Mouse (Mus musculus): ENCODE data around the gene Arsa. TPM values are rescaled to one million over a fixed set of nuclear protein-coding genes. Genes with fewer than 3 reads are reported as not detected.

The Arsa gene
- polyA plus RNA-seq, 1 experiment from 2014 or later: 19.8 TPM

DNA sequence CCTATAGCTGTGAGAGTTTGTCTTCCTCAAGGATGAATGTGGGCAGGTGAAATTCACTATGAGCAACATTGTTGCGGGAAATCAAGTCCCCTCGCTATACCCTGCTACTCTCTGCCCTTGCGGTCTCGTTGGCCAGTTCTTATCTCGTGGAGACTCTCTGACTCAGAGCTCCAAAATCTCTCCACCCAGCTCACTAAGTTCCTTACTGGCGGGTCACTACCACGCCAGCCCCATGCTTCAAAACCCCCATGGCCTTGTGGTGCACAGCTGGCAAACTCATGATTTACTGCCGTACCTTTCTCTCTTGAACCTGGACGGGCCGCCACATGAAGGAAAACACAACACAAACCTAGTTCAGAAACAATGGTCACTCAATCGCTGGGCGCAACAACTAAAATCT is 11.0 kb upstream of the Arsa start:
- no peaks in the 10 kb centered on the region; the same call in 1 of the 2 replicates for H3K9me3 ChIP-seq (replicated peaks)
- no peak overlapping the region for H3K4me3 ChIP-seq
- WGBS: 82% methylated on average over 12 of the region's 12 CpGs
- no peaks in the 10 kb centered on the region for H3K36me3 ChIP-seq
- no peaks in the 10 kb centered on the region for H3K27me3 ChIP-seq
- no peak overlapping the region for H3K9ac ChIP-seq
- no peak for ATAC-seq (ENCODE audit: low FRiP score)
- no peak overlapping the region for H3K27ac ChIP-seq
- no peak overlapping the region for H3K4me2 ChIP-seq (replicated peaks)
- H3K4me1 ChIP-seq: no peaks in the 10 kb centered on the region

DNA sequence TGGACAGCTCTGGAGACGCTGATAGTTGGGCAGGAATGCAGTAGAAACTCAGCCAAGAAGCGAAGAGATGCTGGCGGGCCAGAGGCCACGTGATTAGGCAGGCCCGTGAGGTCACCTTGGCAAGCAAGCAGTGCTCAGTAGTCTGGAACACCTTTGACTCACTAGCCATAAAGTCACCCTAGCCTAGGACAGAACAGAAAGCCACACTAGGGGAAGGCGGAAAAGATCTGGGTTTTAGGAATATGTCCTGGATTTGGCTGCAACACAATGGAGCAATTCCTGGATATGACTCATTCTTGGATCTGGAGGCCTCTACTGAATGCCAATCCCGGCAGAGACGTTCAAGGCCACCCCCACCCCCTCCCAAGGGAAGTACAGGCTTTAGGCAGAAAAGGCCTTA is 3.4 kb upstream of the Arsa start:
- Histone ChIP-seq H3K27me3 (no peaks in the 10 kb centered on the region), H3K4me3 (no peak overlapping the region), H3K36me3 (no peaks in the 10 kb centered on the region), H3K9me3 (replicated peaks) (no peaks in the 10 kb centered on the region), H3K27ac (no peak overlapping the region), H3K4me1 (peaks cover 2% of the 10 kb centered on the region), H3K4me2 (replicated peaks) (no peak overlapping the region), H3K9ac (no peak overlapping the region)
- WGBS: 82% methylated on average over 8 of the region's 8 CpGs
- ATAC-seq (ENCODE audit: low FRiP score): no peak

DNA sequence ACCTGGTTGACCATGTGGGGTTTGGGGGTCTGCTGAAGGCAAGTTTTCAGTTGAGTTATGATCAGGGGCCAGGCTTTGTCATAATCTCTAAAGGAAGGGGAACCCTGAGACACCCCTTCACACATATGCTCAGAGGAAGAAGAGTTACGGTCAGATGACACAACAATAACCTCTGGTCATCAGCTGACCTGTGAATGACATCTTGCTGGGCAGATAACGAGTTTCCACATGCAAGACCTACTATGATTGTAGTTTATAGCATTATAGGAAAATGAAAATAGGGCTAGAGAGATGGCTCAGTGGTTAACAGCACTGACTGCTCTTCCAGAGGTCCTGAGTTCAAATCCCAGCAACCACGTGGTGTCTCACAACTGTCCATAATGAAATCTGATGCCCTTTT is 1.4 kb upstream of the Arsa start:
- H3K9ac ChIP-seq: no peak overlapping the region
- 90% methylated on average over 3 of the region's 3 CpGs for WGBS
- no peaks in the 10 kb centered on the region for H3K27me3 ChIP-seq
- H3K4me3 ChIP-seq: no peak overlapping the region
- no peak overlapping the region for H3K27ac ChIP-seq
- H3K36me3 ChIP-seq: no peaks in the 10 kb centered on the region
- H3K4me1 ChIP-seq: peaks cover 9% of the 10 kb centered on the region
- no peak overlapping the region for H3K4me2 ChIP-seq (replicated peaks)
- ATAC-seq (ENCODE audit: low FRiP score): no peak
- no peaks in the 10 kb centered on the region for H3K9me3 ChIP-seq (replicated peaks)

DNA sequence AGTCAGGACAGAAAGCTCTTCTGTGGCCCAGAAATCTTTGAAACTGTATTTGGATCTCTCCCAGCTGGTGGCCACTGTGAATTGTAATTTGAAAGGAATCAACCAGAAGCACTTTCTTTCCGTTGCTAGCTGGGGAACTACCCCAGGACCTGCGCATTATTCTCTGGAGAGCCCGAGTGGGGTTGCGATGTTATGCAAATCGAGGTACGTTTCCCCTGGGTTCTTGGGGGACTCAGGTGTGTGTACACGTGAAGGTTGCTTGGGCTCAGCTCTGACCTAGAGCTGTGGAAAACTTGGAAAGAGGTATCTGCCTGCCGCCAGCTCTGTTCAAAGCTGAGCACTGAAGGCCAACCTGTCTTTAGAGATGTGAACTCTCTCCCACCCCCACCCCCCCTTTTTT is 581 bp upstream of the Arsa start:
- no peak overlapping the region for H3K27ac ChIP-seq
- no peaks in the 10 kb centered on the region for H3K36me3 ChIP-seq
- peaks cover 9% of the 10 kb centered on the region for H3K4me1 ChIP-seq
- 44% methylated on average over 8 of the region's 8 CpGs for WGBS
- H3K4me3 ChIP-seq: no peak overlapping the region
- H3K9ac ChIP-seq: no peak overlapping the region
- no peak for ATAC-seq (ENCODE audit: low FRiP score)
- no peak overlapping the region for H3K4me2 ChIP-seq (replicated peaks)
- H3K9me3 ChIP-seq (replicated peaks): no peaks in the 10 kb centered on the region
- no peaks in the 10 kb centered on the region for H3K27me3 ChIP-seq

DNA sequence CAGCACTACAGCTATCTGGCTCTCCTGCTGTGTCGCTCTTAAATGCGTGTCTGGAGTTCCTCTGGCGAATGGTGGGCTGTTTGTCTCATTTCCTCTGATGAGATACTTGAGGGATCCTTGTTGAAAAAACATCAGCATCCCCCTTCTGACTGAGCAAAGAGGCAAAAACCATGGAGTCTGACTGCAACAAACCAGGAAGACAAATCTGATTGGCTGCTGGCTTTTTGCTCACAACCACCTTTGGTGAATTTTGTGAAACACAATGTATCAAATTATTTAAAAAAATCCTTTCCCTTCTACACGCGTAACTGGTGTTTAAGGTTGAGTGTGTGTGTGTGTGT is 780 bp downstream of the Arsa start:
- Histone ChIP-seq H3K4me3 (peak overlapping the region; percentile 50), H3K27ac (peak overlapping the region; percentile 68), H3K36me3 (no peaks in the 10 kb centered on the region), H3K4me1 (peaks cover 9% of the 10 kb centered on the region), H3K9ac (peak overlapping the region; percentile 70), H3K4me2 (replicated peaks) (peak overlapping the region; percentile 77), H3K27me3 (no peaks in the 10 kb centered on the region), H3K9me3 (replicated peaks) (no peaks in the 10 kb centered on the region)
- 6% methylated on average over 5 of the region's 5 CpGs for WGBS
- ATAC-seq (ENCODE audit: low FRiP score): no peak

DNA sequence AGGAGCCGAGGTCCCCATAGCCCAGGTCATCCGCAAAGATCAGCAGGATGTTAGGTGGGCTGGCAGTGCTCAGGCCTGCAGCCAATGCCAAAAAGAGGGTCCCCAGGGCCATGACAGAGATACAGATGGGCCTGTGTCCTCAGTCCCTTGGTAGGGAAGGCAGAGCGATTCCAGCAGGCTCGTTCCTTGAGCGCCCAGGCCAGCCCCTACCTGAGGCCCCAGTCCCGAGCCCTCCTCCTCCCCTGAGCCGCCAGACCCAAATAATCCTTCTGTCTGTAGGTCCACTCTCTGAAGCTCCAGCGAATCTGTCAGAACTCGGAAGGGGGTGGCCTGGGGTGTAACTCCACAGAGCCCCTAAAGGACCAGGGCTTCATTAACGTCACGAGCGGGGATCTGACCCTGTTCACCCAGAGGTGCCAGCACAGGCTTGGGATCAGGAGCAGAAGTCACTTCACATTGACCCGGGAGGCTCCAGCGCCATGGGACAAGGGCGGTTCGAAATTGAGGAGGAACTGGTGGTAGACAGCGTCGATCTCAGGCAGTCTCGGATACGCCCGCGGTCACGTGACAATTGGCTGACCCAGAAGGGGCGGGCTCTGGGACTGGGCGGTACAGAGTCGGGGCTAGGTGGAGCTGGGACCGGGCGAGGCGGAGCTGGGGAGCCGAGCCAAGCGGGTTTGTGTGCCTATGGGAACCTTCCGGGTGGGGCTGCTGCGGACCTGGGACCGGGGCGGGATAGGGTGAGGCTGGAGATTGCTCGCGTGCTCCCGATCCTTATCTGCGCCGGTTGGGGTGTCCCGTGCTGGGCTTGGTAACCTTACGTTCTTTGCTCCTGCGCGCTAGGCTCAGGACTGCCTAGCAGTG is 1.4 kb downstream of the Arsa start:
- Histone ChIP-seq H3K9ac (peak overlapping the region; percentile 70), H3K4me3 (peak overlapping the region; percentile 50), H3K27me3 (no peaks in the 10 kb centered on the region), H3K36me3 (no peaks in the 10 kb centered on the region), H3K27ac (peak overlapping the region; percentile 68), H3K4me2 (replicated peaks) (peak overlapping the region; percentile 77), H3K4me1 (peaks cover 9% of the 10 kb centered on the region), H3K9me3 (replicated peaks) (no peaks in the 10 kb centered on the region)
- ATAC-seq (ENCODE audit: low FRiP score): peak; percentile 97
- WGBS: 7% methylated on average over 44 of the region's 44 CpGs

DNA sequence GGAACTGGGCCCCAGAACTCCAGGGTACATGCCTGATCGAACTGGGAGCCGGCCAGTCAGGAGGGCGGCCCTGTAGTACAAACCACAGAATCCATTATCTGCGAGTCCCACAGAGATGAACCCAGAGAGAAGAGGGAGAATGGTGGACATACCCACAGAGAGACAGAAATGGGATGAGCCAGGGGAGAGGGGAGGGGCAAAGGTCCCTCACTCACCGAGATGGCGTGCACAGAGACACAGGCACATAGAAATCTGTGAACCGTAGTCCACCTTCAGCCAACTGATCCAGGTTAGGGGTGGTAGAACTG is 2.0 kb downstream of the Arsa start:
- H3K36me3 ChIP-seq: no peaks in the 10 kb centered on the region
- H3K27me3 ChIP-seq: no peaks in the 10 kb centered on the region
- peak overlapping the region; percentile 77 for H3K4me2 ChIP-seq (replicated peaks)
- H3K9me3 ChIP-seq (replicated peaks): no peaks in the 10 kb centered on the region
- peaks cover 9% of the 10 kb centered on the region for H3K4me1 ChIP-seq
- ATAC-seq (ENCODE audit: low FRiP score): peak; percentile 5; the same call in 1 of the 2 replicates
- H3K27ac ChIP-seq: no peak overlapping the region
- WGBS: 84% methylated on average over 7 of the region's 7 CpGs
- peak overlapping the region; percentile 70 for H3K9ac ChIP-seq
- H3K4me3 ChIP-seq: peak overlapping the region; percentile 50

DNA sequence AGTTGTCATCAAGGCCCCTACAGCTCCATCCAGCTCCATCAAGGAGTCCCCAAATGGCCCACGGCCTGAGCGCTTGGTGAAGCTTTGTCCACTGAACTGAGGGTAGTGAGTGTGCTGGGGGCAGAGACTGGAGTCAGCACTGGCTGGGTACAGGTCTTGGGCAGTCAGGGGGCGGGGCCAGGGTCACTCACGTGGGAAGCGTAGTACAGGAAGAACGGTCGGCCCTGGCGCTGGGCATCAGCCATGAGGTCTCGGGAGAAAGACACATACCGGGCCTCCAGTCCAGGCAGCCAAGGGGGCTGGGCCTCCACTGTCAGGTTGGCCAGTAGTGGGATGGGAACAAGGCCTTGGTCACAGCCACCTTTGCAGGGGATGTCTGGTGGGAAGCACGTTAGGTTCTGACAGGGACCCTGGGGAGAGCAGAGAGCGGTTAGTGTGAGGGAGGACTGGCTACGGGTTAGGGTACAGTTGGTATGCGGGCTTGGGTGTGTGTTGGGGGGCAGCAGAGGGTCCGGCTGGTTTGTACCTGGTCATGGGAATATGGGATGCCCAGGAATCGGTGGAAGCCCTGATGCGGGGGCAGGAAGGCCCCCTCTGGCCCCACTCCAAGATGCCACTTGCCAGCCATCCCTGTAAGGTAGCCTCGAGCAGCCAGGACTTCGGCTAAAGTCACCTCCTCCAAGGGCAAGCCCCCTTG is 2.5 kb downstream of the Arsa start:
- H3K9ac ChIP-seq: no peak overlapping the region
- no peaks in the 10 kb centered on the region for H3K27me3 ChIP-seq
- 92% methylated on average over 19 of the region's 19 CpGs for WGBS
- peaks cover 9% of the 10 kb centered on the region for H3K4me1 ChIP-seq
- no peak for ATAC-seq (ENCODE audit: low FRiP score)
- H3K36me3 ChIP-seq: no peaks in the 10 kb centered on the region
- peak overlapping the region; percentile 77; the same call in 1 of the 2 replicates for H3K4me2 ChIP-seq (replicated peaks)
- H3K4me3 ChIP-seq: no peak overlapping the region
- H3K27ac ChIP-seq: no peak overlapping the region
- H3K9me3 ChIP-seq (replicated peaks): no peaks in the 10 kb centered on the region

DNA sequence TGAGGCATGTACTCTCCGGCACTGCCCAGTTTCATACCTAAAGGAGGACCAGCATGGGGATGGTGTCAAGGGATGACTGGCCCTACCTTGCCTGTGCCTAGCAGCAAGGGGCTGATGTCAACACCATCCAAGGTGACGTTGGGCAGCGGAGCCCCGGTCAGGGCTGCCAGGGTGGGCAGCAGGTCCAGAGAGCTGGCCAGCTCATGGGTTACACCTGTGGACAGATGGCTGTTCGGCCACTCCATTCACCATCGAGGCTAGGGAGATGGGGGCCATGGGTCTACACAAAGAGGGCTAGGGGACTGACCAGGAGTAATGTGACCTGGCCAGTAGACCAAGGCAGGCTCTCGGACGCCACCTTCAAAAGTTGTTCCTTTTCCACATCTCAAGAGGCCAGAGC is 3.3 kb downstream of the Arsa start:
- H3K4me1 ChIP-seq: peaks cover 9% of the 10 kb centered on the region
- no peaks in the 10 kb centered on the region for H3K36me3 ChIP-seq
- H3K4me3 ChIP-seq: no peak overlapping the region
- no peaks in the 10 kb centered on the region for H3K9me3 ChIP-seq (replicated peaks)
- H3K27ac ChIP-seq: no peak overlapping the region
- no peaks in the 10 kb centered on the region for H3K27me3 ChIP-seq
- ATAC-seq (ENCODE audit: low FRiP score): no peak
- 99% methylated on average over 8 of the region's 8 CpGs for WGBS
- H3K4me2 ChIP-seq (replicated peaks): no peak overlapping the region
- no peak overlapping the region for H3K9ac ChIP-seq

DNA sequence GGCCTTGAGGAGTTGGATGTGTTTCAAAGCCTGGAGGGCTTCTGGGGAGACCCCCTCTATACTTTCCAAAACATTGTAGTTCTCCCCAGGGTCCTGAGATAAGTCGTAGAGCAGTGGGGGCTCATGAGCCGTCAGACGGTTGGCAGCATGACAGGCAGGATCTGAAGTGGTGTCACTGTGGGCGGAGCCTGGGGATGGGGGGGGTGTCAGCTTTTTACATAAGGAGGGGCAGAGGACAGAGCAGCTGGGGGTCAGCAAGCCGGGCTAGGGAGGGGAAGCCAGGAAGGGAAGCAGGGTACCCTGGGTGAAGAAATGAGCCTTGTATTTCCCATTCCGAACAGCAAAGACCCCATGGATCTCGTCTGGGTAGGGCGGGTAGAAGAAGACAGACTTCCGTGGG is 3.9 kb downstream of the Arsa start:
- H3K36me3 ChIP-seq: no peaks in the 10 kb centered on the region
- 88% methylated on average over 9 of the region's 9 CpGs for WGBS
- H3K27ac ChIP-seq: no peak overlapping the region
- no peak for ATAC-seq (ENCODE audit: low FRiP score)
- H3K9ac ChIP-seq: no peak overlapping the region
- H3K9me3 ChIP-seq (replicated peaks): no peaks in the 10 kb centered on the region
- no peaks in the 10 kb centered on the region for H3K27me3 ChIP-seq
- H3K4me1 ChIP-seq: peaks cover 9% of the 10 kb centered on the region
- H3K4me2 ChIP-seq (replicated peaks): no peak overlapping the region
- H3K4me3 ChIP-seq: no peak overlapping the region

DNA sequence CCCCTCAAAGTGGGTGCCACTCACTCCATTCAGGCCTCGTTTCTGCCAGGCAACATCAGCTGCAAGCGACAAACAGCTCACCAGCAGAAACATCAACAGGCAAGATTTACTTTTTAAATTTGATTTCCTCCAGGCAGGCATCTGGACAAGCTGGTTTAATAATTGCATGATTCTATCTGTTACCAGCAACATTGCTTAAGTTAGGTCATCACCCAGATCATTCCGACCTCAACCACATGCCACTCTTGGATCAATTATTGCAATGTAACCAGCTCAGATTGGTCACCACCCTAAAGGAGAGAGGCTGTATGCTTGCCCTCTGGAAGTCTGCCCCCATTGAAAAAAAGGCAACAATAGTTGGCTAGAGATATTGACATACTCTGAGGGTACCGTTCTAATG is 5.7 kb downstream of the Arsa start:
- H3K4me2 ChIP-seq (replicated peaks): no peak overlapping the region
- no peaks in the 10 kb centered on the region for H3K36me3 ChIP-seq
- peaks cover 9% of the 10 kb centered on the region for H3K4me1 ChIP-seq
- H3K9ac ChIP-seq: no peak overlapping the region
- H3K27me3 ChIP-seq: no peaks in the 10 kb centered on the region
- no peak for ATAC-seq (ENCODE audit: low FRiP score)
- H3K9me3 ChIP-seq (replicated peaks): no peaks in the 10 kb centered on the region
- no peak overlapping the region for H3K4me3 ChIP-seq
- no peak overlapping the region for H3K27ac ChIP-seq
- WGBS: 91% methylated on average over 4 of the region's 4 CpGs

DNA sequence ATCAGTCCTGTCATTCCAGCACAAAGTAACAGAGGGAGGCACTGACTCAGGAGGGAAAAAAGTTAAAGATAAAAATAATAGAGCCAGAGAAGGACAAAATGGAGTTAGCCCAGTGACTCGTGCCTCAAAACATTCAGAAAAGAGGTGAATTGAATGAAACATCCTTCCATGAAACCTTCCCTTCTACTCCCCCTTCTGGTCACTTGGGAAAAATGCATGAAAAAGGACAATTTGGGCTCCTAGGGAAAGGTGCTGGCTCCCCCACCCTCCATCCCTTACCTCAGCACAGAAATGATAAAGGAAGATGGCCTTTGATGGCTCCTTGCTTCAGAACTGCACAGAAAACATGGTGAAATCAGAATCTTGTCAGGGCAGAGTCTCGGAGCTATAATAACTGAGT is 8.6 kb downstream of the Arsa start:
- ATAC-seq (ENCODE audit: low FRiP score): no peak
- H3K27ac ChIP-seq: no peak overlapping the region
- no peaks in the 10 kb centered on the region for H3K27me3 ChIP-seq
- 37% methylated on average over 2 of the region's 2 CpGs for WGBS
- H3K9ac ChIP-seq: no peak overlapping the region
- H3K4me2 ChIP-seq (replicated peaks): no peak overlapping the region
- H3K36me3 ChIP-seq: no peaks in the 10 kb centered on the region; the same call in 1 of the 2 replicates
- peaks cover 7% of the 10 kb centered on the region for H3K4me1 ChIP-seq
- H3K4me3 ChIP-seq: no peak overlapping the region
- H3K9me3 ChIP-seq (replicated peaks): no peaks in the 10 kb centered on the region

DNA sequence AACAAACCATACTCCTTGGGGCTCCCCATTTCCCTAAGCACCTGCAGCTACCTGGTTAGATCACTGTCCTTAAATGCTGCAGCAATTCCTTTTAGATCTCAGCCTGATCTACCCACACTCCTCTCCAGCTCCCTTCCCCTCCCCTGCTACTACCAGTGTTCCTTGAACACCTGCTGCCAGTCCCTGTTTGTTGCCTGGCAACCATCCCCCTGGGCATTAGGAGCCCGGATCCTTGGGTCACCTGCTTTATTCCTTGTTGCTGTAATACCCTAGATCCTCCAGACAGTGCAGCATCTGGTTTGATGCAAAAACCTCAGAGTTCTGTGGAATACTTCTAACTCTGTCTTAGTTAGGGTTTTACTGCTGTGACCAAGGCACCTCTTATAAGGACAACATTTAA is 12.2 kb downstream of the Arsa start:
- no peaks in the 10 kb centered on the region for H3K27me3 ChIP-seq
- no peak overlapping the region for H3K4me3 ChIP-seq
- H3K9ac ChIP-seq: no peak overlapping the region
- no peak overlapping the region for H3K4me2 ChIP-seq (replicated peaks)
- H3K36me3 ChIP-seq: peaks cover 26% of the 10 kb centered on the region
- peak overlapping the region; percentile 44; the same call in 1 of the 2 replicates for H3K27ac ChIP-seq
- 3% methylated on average over 1 of the region's 1 CpGs for WGBS
- peak; percentile 68 for ATAC-seq (ENCODE audit: low FRiP score)
- no peaks in the 10 kb centered on the region for H3K9me3 ChIP-seq (replicated peaks)
- H3K4me1 ChIP-seq: peaks cover 7% of the 10 kb centered on the region

All from hindbrain, embryonic 12.5 days (tissue).